Mouse (Mus musculus): ENCODE data around the gene Unc13b. TPM values are rescaled to one million over a fixed set of nuclear protein-coding genes. Genes with fewer than 3 reads are reported as not detected.
A peak's percentile ranks its signal among the peaks of the same experiment; 100 is the strongest.

Unc13b gene
- polyA plus RNA-seq, 1 experiment from 2014 or later, result 9.1 TPM

GRCm38 (mm10) chr4:43244022-43244421 lies 185.3 kb downstream of the Unc13b start:
- Histone ChIP-seq H3K27me3 (ENCODE audit: control insufficient read depth, insufficient read depth, low read length) (no peaks in the 10 kb centered on the region), H3K27ac (ENCODE audit: low read length) (no peak overlapping the region), H3K4me3 (ENCODE audit: low read length) (no peak overlapping the region), H3K9me3 (replicated peaks; ENCODE audit: control insufficient read depth, low read length) (no peaks in the 10 kb centered on the region), H3K36me3 (ENCODE audit: control insufficient read depth, insufficient read depth) (peaks cover 1% of the 10 kb centered on the region; the same call in 1 of the 2 replicates), H3K4me2 (ENCODE audit: low read depth, low read length) (no peak overlapping the region), H3K4me1 (ENCODE audit: control insufficient read depth, insufficient read depth, low read length) (0 out of 2 replicates have a peak, but pooled peaks cover under 1% of the 10 kb centered on the region), H3K9ac (ENCODE audit: low read length) (no peak overlapping the region)
- WGBS, result 47% methylated on average over 2 of the region's 2 CpGs
- ATAC-seq (replicated peaks; ENCODE audit: extremely low read depth, insufficient read depth, low FRiP score), result no peak

- Histone ChIP-seq H3K27me3 (ENCODE audit: control insufficient read depth, insufficient read depth, low read length) (no peaks in the 10 kb centered on the region), H3K27ac (ENCODE audit: low read length) (no peak overlapping the region), H3K4me2 (ENCODE audit: low read depth, low read length) (no peak overlapping the region), H3K4me3 (ENCODE audit: low read length) (no peak overlapping the region), H3K9ac (ENCODE audit: low read length) (no peak overlapping the region), H3K36me3 (ENCODE audit: control insufficient read depth, insufficient read depth) (no peaks in the 10 kb centered on the region), H3K9me3 (replicated peaks; ENCODE audit: control insufficient read depth, low read length) (no peaks in the 10 kb centered on the region), H3K4me1 (ENCODE audit: control insufficient read depth, insufficient read depth, low read length) (0 out of 2 replicates have a peak, but pooled peaks cover 2% of the 10 kb centered on the region)
- no peak for ATAC-seq (replicated peaks; ENCODE audit: extremely low read depth, insufficient read depth, low FRiP score)
- 73% methylated on average over 4 of the region's 4 CpGs for WGBS
These were observed 187.0 kb downstream of the Unc13b start for GRCm38 (mm10) chr4:43245776-43246175.

GRCm38 (mm10) chr4:43248026-43248425 lies 189.3 kb downstream of the Unc13b start:
- 55% methylated on average over 7 of the region's 7 CpGs for WGBS
- H3K9ac ChIP-seq (ENCODE audit: low read length), result no peak overlapping the region
- no peaks in the 10 kb centered on the region for H3K36me3 ChIP-seq (ENCODE audit: control insufficient read depth, insufficient read depth)
- H3K27ac ChIP-seq (ENCODE audit: low read length), result no peak overlapping the region
- H3K4me2 ChIP-seq (ENCODE audit: low read depth, low read length), result no peak overlapping the region
- no peaks in the 10 kb centered on the region for H3K9me3 ChIP-seq (replicated peaks; ENCODE audit: control insufficient read depth, low read length)
- no peak for ATAC-seq (replicated peaks; ENCODE audit: extremely low read depth, insufficient read depth, low FRiP score)
- H3K4me3 ChIP-seq (ENCODE audit: low read length), result no peak overlapping the region
- H3K4me1 ChIP-seq (ENCODE audit: control insufficient read depth, insufficient read depth, low read length), result 0 out of 2 replicates have a peak, but pooled peaks cover 2% of the 10 kb centered on the region
- no peaks in the 10 kb centered on the region for H3K27me3 ChIP-seq (ENCODE audit: control insufficient read depth, insufficient read depth, low read length)

GRCm38 (mm10) chr4:43248909-43249308 lies 190.2 kb downstream of the Unc13b start:
- H3K27me3 ChIP-seq (ENCODE audit: control insufficient read depth, insufficient read depth, low read length), result no peaks in the 10 kb centered on the region
- no peak overlapping the region for H3K27ac ChIP-seq (ENCODE audit: low read length)
- 0 out of 2 replicates have a peak, but pooled peaks cover 2% of the 10 kb centered on the region for H3K4me1 ChIP-seq (ENCODE audit: control insufficient read depth, insufficient read depth, low read length)
- 57% methylated on average over 2 of the region's 2 CpGs for WGBS
- no peak for ATAC-seq (replicated peaks; ENCODE audit: extremely low read depth, insufficient read depth, low FRiP score)
- H3K4me3 ChIP-seq (ENCODE audit: low read length), result no peak overlapping the region
- H3K36me3 ChIP-seq (ENCODE audit: control insufficient read depth, insufficient read depth), result no peaks in the 10 kb centered on the region
- no peak overlapping the region for H3K4me2 ChIP-seq (ENCODE audit: low read depth, low read length)
- H3K9me3 ChIP-seq (replicated peaks; ENCODE audit: control insufficient read depth, low read length), result no peaks in the 10 kb centered on the region
- H3K9ac ChIP-seq (ENCODE audit: low read length), result no peak overlapping the region

GRCm38 (mm10) chr4:43251269-43251668 lies 192.5 kb downstream of the Unc13b start:
- H3K4me1 ChIP-seq (ENCODE audit: control insufficient read depth, insufficient read depth, low read length), result 0 out of 2 replicates have a peak, but pooled peaks cover 2% of the 10 kb centered on the region
- no peaks in the 10 kb centered on the region for H3K36me3 ChIP-seq (ENCODE audit: control insufficient read depth, insufficient read depth)
- H3K27me3 ChIP-seq (ENCODE audit: control insufficient read depth, insufficient read depth, low read length), result no peaks in the 10 kb centered on the region
- WGBS, result 54% methylated on average over 6 of the region's 6 CpGs
- H3K9ac ChIP-seq (ENCODE audit: low read length), result no peak overlapping the region
- H3K4me3 ChIP-seq (ENCODE audit: low read length), result no peak overlapping the region
- no peak for ATAC-seq (replicated peaks; ENCODE audit: extremely low read depth, insufficient read depth, low FRiP score)
- H3K9me3 ChIP-seq (replicated peaks; ENCODE audit: control insufficient read depth, low read length), result no peaks in the 10 kb centered on the region
- no peak overlapping the region for H3K4me2 ChIP-seq (ENCODE audit: low read depth, low read length)
- no peak overlapping the region for H3K27ac ChIP-seq (ENCODE audit: low read length)

GRCm38 (mm10) chr4:43257040-43257439 lies 198.3 kb downstream of the Unc13b start:
- WGBS, result 100% methylated on average over 2 of the region's 2 CpGs
- H3K9me3 ChIP-seq (replicated peaks; ENCODE audit: control insufficient read depth, low read length), result no peaks in the 10 kb centered on the region
- H3K36me3 ChIP-seq (ENCODE audit: control insufficient read depth, insufficient read depth), result no peaks in the 10 kb centered on the region
- H3K27me3 ChIP-seq (ENCODE audit: control insufficient read depth, insufficient read depth, low read length), result no peaks in the 10 kb centered on the region
- no peak overlapping the region for H3K4me3 ChIP-seq (ENCODE audit: low read length)
- ATAC-seq (replicated peaks; ENCODE audit: extremely low read depth, insufficient read depth, low FRiP score), result no peak
- H3K9ac ChIP-seq (ENCODE audit: low read length), result no peak overlapping the region
- no peak overlapping the region for H3K27ac ChIP-seq (ENCODE audit: low read length)
- H3K4me1 ChIP-seq (ENCODE audit: control insufficient read depth, insufficient read depth, low read length), result peaks cover 18% of the 10 kb centered on the region
- H3K4me2 ChIP-seq (ENCODE audit: low read depth, low read length), result no peak overlapping the region

GRCm38 (mm10) chr4:43258556-43258955 lies 199.8 kb downstream of the Unc13b start:
- H3K27ac ChIP-seq (ENCODE audit: low read length), result peak overlapping the region; percentile 66

GRCm38 (mm10) chr4:43259435-43259834 lies 200.7 kb downstream of the Unc13b start:
- Histone ChIP-seq H3K9me3 (replicated peaks; ENCODE audit: control insufficient read depth, low read length) (no peaks in the 10 kb centered on the region), H3K9ac (ENCODE audit: low read length) (no peak overlapping the region), H3K36me3 (ENCODE audit: control insufficient read depth, insufficient read depth) (no peaks in the 10 kb centered on the region), H3K27ac (ENCODE audit: low read length) (no peak overlapping the region), H3K4me3 (ENCODE audit: low read length) (no peak overlapping the region), H3K4me1 (ENCODE audit: control insufficient read depth, insufficient read depth, low read length) (peaks cover 18% of the 10 kb centered on the region), H3K27me3 (ENCODE audit: control insufficient read depth, insufficient read depth, low read length) (no peaks in the 10 kb centered on the region), H3K4me2 (ENCODE audit: low read depth, low read length) (no peak overlapping the region)
- WGBS, result 68% methylated on average over 3 of the region's 3 CpGs
- ATAC-seq (replicated peaks; ENCODE audit: extremely low read depth, insufficient read depth, low FRiP score), result no peak

More at GRCm38 (mm10) chr4:43258556-43258955, 199.8 kb downstream of the Unc13b start:
- Histone ChIP-seq H3K27me3 (ENCODE audit: control insufficient read depth, insufficient read depth, low read length) (no peaks in the 10 kb centered on the region), H3K4me3 (ENCODE audit: low read length) (no peak overlapping the region), H3K9ac (ENCODE audit: low read length) (peak overlapping the region; percentile 34; the same call in 1 of the 2 replicates), H3K36me3 (ENCODE audit: control insufficient read depth, insufficient read depth) (no peaks in the 10 kb centered on the region), H3K4me2 (ENCODE audit: low read depth, low read length) (no peak overlapping the region), H3K9me3 (replicated peaks; ENCODE audit: control insufficient read depth, low read length) (no peaks in the 10 kb centered on the region), H3K4me1 (ENCODE audit: control insufficient read depth, insufficient read depth, low read length) (peaks cover 18% of the 10 kb centered on the region)
- peak; percentile 81 for ATAC-seq (replicated peaks; ENCODE audit: extremely low read depth, insufficient read depth, low FRiP score)
- 29% methylated on average over 4 of the region's 4 CpGs for WGBS

GRCm38 (mm10) chr4:43260096-43260495 lies 201.3 kb downstream of the Unc13b start:
- Histone ChIP-seq H3K27ac (ENCODE audit: low read length) (no peak overlapping the region), H3K36me3 (ENCODE audit: control insufficient read depth, insufficient read depth) (no peaks in the 10 kb centered on the region), H3K4me3 (ENCODE audit: low read length) (no peak overlapping the region), H3K4me2 (ENCODE audit: low read depth, low read length) (no peak overlapping the region), H3K27me3 (ENCODE audit: control insufficient read depth, insufficient read depth, low read length) (no peaks in the 10 kb centered on the region), H3K9ac (ENCODE audit: low read length) (no peak overlapping the region), H3K4me1 (ENCODE audit: control insufficient read depth, insufficient read depth, low read length) (peaks cover 18% of the 10 kb centered on the region), H3K9me3 (replicated peaks; ENCODE audit: control insufficient read depth, low read length) (no peaks in the 10 kb centered on the region)
- no peak for ATAC-seq (replicated peaks; ENCODE audit: extremely low read depth, insufficient read depth, low FRiP score)
- 67% methylated on average over 5 of the region's 5 CpGs for WGBS

All from heart, embryonic 16.5 days (tissue).